Mouse (Mus musculus) liver, embryonic 15.5 days (tissue): ENCODE measurements around the gene Nim1k. TPM values are rescaled to one million over a fixed set of nuclear protein-coding genes. Genes with fewer than 3 reads are reported as not detected.

ENCODE experiments used
- ATAC-seq: fragments of 200-750 bp; cut with Nextera tagmentation; 2 replicates; pipeline ENCODE4 v1.8.0; 2017; ENCODE audit warnings: moderate number of reproducible peaks, mild to moderate bottlenecking, moderate library complexity; ENCODE audit not compliant: insufficient read depth
- H3K27ac ChIP-seq: fragments of 300-500 bp; sonication (generic); replicated peaks from 2 replicates; pipeline ENCODE4 v1.5.1; 2015; ENCODE audit warnings: mild to moderate bottlenecking, inconsistent platforms
- H3K27me3 ChIP-seq: fragments of 300-500 bp; sonication (generic); 2 replicates; pipeline ENCODE4 v1.6.1; 2015; ENCODE audit warnings: mild to moderate bottlenecking, inconsistent platforms
- H3K36me3 ChIP-seq: fragments of 300-500 bp; sonication (generic); replicated peaks from 2 replicates; pipeline ENCODE4 v1.6.1; 2015; ENCODE audit warnings: moderate library complexity, mild to moderate bottlenecking, inconsistent platforms
- H3K4me1 ChIP-seq: fragments of 300-500 bp; sonication (generic); replicated peaks from 2 replicates; pipeline ENCODE4 v1.6.1; 2015; ENCODE audit warnings: inconsistent platforms
- H3K4me2 ChIP-seq: fragments of 300-500 bp; sonication (generic); 2 replicates; pipeline ENCODE4 v1.6.1; 2015; ENCODE audit warnings: moderate library complexity, mild to moderate bottlenecking, inconsistent platforms
- H3K4me3 ChIP-seq: fragments of 300-500 bp; sonication (generic); replicated peaks from 2 replicates; pipeline ENCODE4 v1.5.1; 2015; ENCODE audit warnings: mild to moderate bottlenecking, inconsistent platforms
- H3K9ac ChIP-seq: fragments of 300-500 bp; sonication (generic); 2 replicates; pipeline ENCODE4 v1.6.1; 2015; ENCODE audit warnings: moderate library complexity, mild to moderate bottlenecking, inconsistent platforms
- H3K9me3 ChIP-seq: fragments of 300-500 bp; sonication (generic); replicated peaks from 2 replicates; pipeline ENCODE4 v1.6.1; 2016; ENCODE audit warnings: inconsistent platforms
- WGBS: fragments of 180-500 bp; shearing (Covaris S2); methylation state at CpG from one replicate; pipeline ENCODE4 v1.1.7; 2015; ENCODE audit warnings: mixed read lengths; ENCODE audit not compliant: insufficient replicate concordance; 5-methylcytosine and 5-hydroxymethylcytosine counted together
- polyA plus RNA-seq: library from polyadenylated mRNA; unstranded; fragments of >200 nt; fragmentation: Nextera tagmentation; extraction: Ambion mirVana; gene quantifications from 2 replicates; pipeline ENCODE4 v1.2.1, GENCODE M21; 2015

The Nim1k gene
- polyA plus RNA-seq, 1 experiment from 2014 or later, result 0.10 TPM

GRCm38 (mm10) chr13:119724541-119724940 is 31.1 kb downstream of the Nim1k start:
- Histone ChIP-seq H3K36me3 (no peaks in the 10 kb centered on the region), H3K9ac (no peak overlapping the region), H3K9me3 (no peaks in the 10 kb centered on the region), H3K27me3 (no peaks in the 10 kb centered on the region), H3K4me1 (no peaks in the 10 kb centered on the region), H3K4me2 (no peak overlapping the region), H3K27ac (no peak overlapping the region), H3K4me3 (no peak overlapping the region)
- 62% methylated on average over 7 of the region's 7 CpGs for WGBS
- ATAC-seq, result no peak

GRCm38 (mm10) chr13:119723368-119723767 is 32.3 kb downstream of the Nim1k start:
- Histone ChIP-seq H3K27ac (no peak overlapping the region), H3K36me3 (no peaks in the 10 kb centered on the region), H3K9ac (no peak overlapping the region), H3K27me3 (no peaks in the 10 kb centered on the region), H3K4me3 (no peak overlapping the region), H3K4me2 (no peak overlapping the region), H3K4me1 (no peaks in the 10 kb centered on the region), H3K9me3 (no peaks in the 10 kb centered on the region)
- no peak for ATAC-seq
- WGBS, result 56% methylated on average over 5 of the region's 5 CpGs

- no peak overlapping the region for H3K9ac ChIP-seq
- H3K4me1 ChIP-seq, result no peaks in the 10 kb centered on the region
- no peak overlapping the region for H3K27ac ChIP-seq
- WGBS, result 66% methylated on average over 3 of the region's 3 CpGs
- no peaks in the 10 kb centered on the region for H3K36me3 ChIP-seq
- no peaks in the 10 kb centered on the region for H3K9me3 ChIP-seq
- no peak overlapping the region for H3K4me3 ChIP-seq
- no peak for ATAC-seq
- no peak overlapping the region for H3K4me2 ChIP-seq
- no peaks in the 10 kb centered on the region for H3K27me3 ChIP-seq
These were observed 33.2 kb downstream of the Nim1k start for GRCm38 (mm10) chr13:119722447-119722846.

- Histone ChIP-seq H3K27me3 (no peaks in the 10 kb centered on the region), H3K27ac (no peak overlapping the region), H3K4me1 (0 out of 2 replicates have a peak, but pooled peaks cover 3% of the 10 kb centered on the region), H3K36me3 (no peaks in the 10 kb centered on the region), H3K4me2 (no peak overlapping the region), H3K4me3 (no peak overlapping the region), H3K9ac (no peak overlapping the region), H3K9me3 (no peaks in the 10 kb centered on the region)
- 50% methylated on average over 2 of the region's 2 CpGs for WGBS
- ATAC-seq, result no peak
These were observed 39.6 kb downstream of the Nim1k start for GRCm38 (mm10) chr13:119716105-119716504.

GRCm38 (mm10) chr13:119713821-119714220 is 41.9 kb downstream of the Nim1k start:
- Histone ChIP-seq H3K36me3 (no peaks in the 10 kb centered on the region), H3K27ac (no peak overlapping the region), H3K9me3 (no peaks in the 10 kb centered on the region), H3K9ac (no peak overlapping the region), H3K4me1 (0 out of 2 replicates have a peak, but pooled peaks cover 7% of the 10 kb centered on the region), H3K27me3 (no peaks in the 10 kb centered on the region), H3K4me2 (no peak overlapping the region), H3K4me3 (no peak overlapping the region)
- WGBS, result 59% methylated on average over 9 of the region's 9 CpGs
- no peak for ATAC-seq

- no peaks in the 10 kb centered on the region for H3K36me3 ChIP-seq
- no peak overlapping the region for H3K4me2 ChIP-seq
- WGBS, result 48% methylated on average over 8 of the region's 8 CpGs
- ATAC-seq, result no peak
- no peaks in the 10 kb centered on the region for H3K27me3 ChIP-seq
- H3K9me3 ChIP-seq, result no peaks in the 10 kb centered on the region
- H3K4me1 ChIP-seq, result 0 out of 2 replicates have a peak, but pooled peaks cover 7% of the 10 kb centered on the region
- H3K9ac ChIP-seq, result no peak overlapping the region
- H3K4me3 ChIP-seq, result no peak overlapping the region
- no peak overlapping the region; the same call in 1 of the 2 replicates for H3K27ac ChIP-seq
These were observed 42.4 kb downstream of the Nim1k start for GRCm38 (mm10) chr13:119713107-119713787.

GRCm38 (mm10) chr13:119712463-119712862 is 43.2 kb downstream of the Nim1k start:
- H3K9ac ChIP-seq, result no peak overlapping the region
- H3K9me3 ChIP-seq, result no peaks in the 10 kb centered on the region
- H3K4me1 ChIP-seq, result 0 out of 2 replicates have a peak, but pooled peaks cover 7% of the 10 kb centered on the region
- H3K4me3 ChIP-seq, result no peak overlapping the region
- H3K4me2 ChIP-seq, result no peak overlapping the region
- no peak overlapping the region for H3K27ac ChIP-seq
- H3K27me3 ChIP-seq, result no peaks in the 10 kb centered on the region
- H3K36me3 ChIP-seq, result no peaks in the 10 kb centered on the region
- WGBS, result 72% methylated on average over 11 of the region's 11 CpGs
- no peak for ATAC-seq

- ATAC-seq, result no peak
These were observed 45.4 kb downstream of the Nim1k start for GRCm38 (mm10) chr13:119710268-119710610.

GRCm38 (mm10) chr13:119709388-119710267 is 46.1 kb downstream of the Nim1k start:
- H3K9me3 ChIP-seq, result no peaks in the 10 kb centered on the region
- H3K27ac ChIP-seq, result no peak overlapping the region
- H3K4me3 ChIP-seq, result no peak overlapping the region
- no peaks in the 10 kb centered on the region for H3K27me3 ChIP-seq
- 0 out of 2 replicates have a peak, but pooled peaks have one; percentile 19 for ATAC-seq
- peaks cover 18% of the 10 kb centered on the region for H3K36me3 ChIP-seq
- no peak overlapping the region for H3K4me2 ChIP-seq
- WGBS, result 77% methylated on average over 8 of the region's 8 CpGs
- H3K9ac ChIP-seq, result no peak overlapping the region
- 0 out of 2 replicates have a peak, but pooled peaks cover 7% of the 10 kb centered on the region for H3K4me1 ChIP-seq

More at GRCm38 (mm10) chr13:119710268-119710610, 45.4 kb downstream of the Nim1k start:
- H3K27ac ChIP-seq, result no peak overlapping the region
- no peaks in the 10 kb centered on the region for H3K9me3 ChIP-seq
- H3K4me2 ChIP-seq, result no peak overlapping the region
- 73% methylated on average over 10 of the region's 10 CpGs for WGBS
- H3K4me3 ChIP-seq, result no peak overlapping the region
- H3K4me1 ChIP-seq, result 0 out of 2 replicates have a peak, but pooled peaks cover 7% of the 10 kb centered on the region
- peaks cover 13% of the 10 kb centered on the region for H3K36me3 ChIP-seq
- no peak overlapping the region for H3K9ac ChIP-seq
- no peaks in the 10 kb centered on the region for H3K27me3 ChIP-seq

- no peaks in the 10 kb centered on the region for H3K9me3 ChIP-seq
- no peak overlapping the region for H3K9ac ChIP-seq
- 0 out of 2 replicates have a peak, but pooled peaks cover 7% of the 10 kb centered on the region for H3K4me1 ChIP-seq
- 50% methylated on average over 5 of the region's 5 CpGs for WGBS
- no peak for ATAC-seq
- no peak overlapping the region for H3K4me3 ChIP-seq
- H3K36me3 ChIP-seq, result peaks cover 23% of the 10 kb centered on the region
- no peak overlapping the region for H3K27ac ChIP-seq
- H3K4me2 ChIP-seq, result no peak overlapping the region
- no peaks in the 10 kb centered on the region for H3K27me3 ChIP-seq
These were observed 46.7 kb downstream of the Nim1k start for GRCm38 (mm10) chr13:119708941-119709340.

- Histone ChIP-seq H3K9me3 (no peaks in the 10 kb centered on the region), H3K36me3 (peaks cover 30% of the 10 kb centered on the region), H3K9ac (no peak overlapping the region), H3K27me3 (no peaks in the 10 kb centered on the region), H3K4me2 (no peak overlapping the region), H3K4me1 (0 out of 2 replicates have a peak, but pooled peaks cover 4% of the 10 kb centered on the region), H3K27ac (no peak overlapping the region), H3K4me3 (no peak overlapping the region)
- no peak for ATAC-seq
- WGBS, result 79% methylated on average over 6 of the region's 6 CpGs
These were observed 47.8 kb downstream of the Nim1k start for GRCm38 (mm10) chr13:119707906-119708305.
